Mouse (Mus musculus) cortical plate, adult 2 months (tissue): Measurements from ENCODE around the gene Shisa3. TPM values are rescaled to one million over a fixed set of nuclear protein-coding genes. Genes with fewer than 3 reads are reported as not detected.

ENCODE experiments used
- H3K27ac ChIP-seq: fragments of 200-500 bp; 2 replicates; pipeline ENCODE4 v1.5.1; 2012; ENCODE audit warnings: low read length, control low read depth, inconsistent platforms; ENCODE audit not compliant: insufficient read depth
- H3K4me1 ChIP-seq: fragments of 200-500 bp; 2 replicates; pipeline ENCODE4 v1.6.1; 2011; ENCODE audit warnings: low read length; ENCODE audit not compliant: control insufficient read depth, insufficient read depth
- H3K4me3 ChIP-seq: fragments of 200-500 bp; 2 replicates; pipeline ENCODE4 v1.5.1; 2011; ENCODE audit warnings: mild to moderate bottlenecking, low read length, control low read depth; ENCODE audit not compliant: insufficient read depth
- CTCF ChIP-seq: fragments of 200-500 bp; IDR thresholded peaks from 2 replicates; pipeline ENCODE4 v1.5.1; 2011; ENCODE audit warnings: mild to moderate bottlenecking, control low read depth, low read length; ENCODE audit not compliant: insufficient read depth; ENCODE audit errors: extremely low read depth
- POLR2A ChIP-seq: fragments of 200-500 bp; IDR thresholded peaks from 2 replicates; pipeline ENCODE4 v1.6.1; 2011; ENCODE audit warnings: mild to moderate bottlenecking, low read length, control low read depth; ENCODE audit not compliant: insufficient read depth; ENCODE audit errors: extremely low read depth
- polyA plus RNA-seq: library from polyadenylated mRNA; depleted of rRNA; stranded (reverse); fragments of >200 nt; gene quantifications from 2 replicates; pipeline ENCODE4 v1.2.3, GENCODE M21; 2012; rRNA removed

Gene Shisa3
- 0.85 and 1.0 TPM in 2 replicates for polyA plus RNA-seq

- H3K4me1 ChIP-seq = no peaks in the 10 kb centered on the region
- TF ChIP-seq POLR2A (no peak), CTCF (no peak)
- H3K4me3 ChIP-seq = 0 out of 2 replicates have a peak within 1 kb of the TSS, but pooled peaks have one; percentile 10
- no peak within 1 kb of the TSS for H3K27ac ChIP-seq
These were observed at the start of gene Shisa3 for GRCm38 (mm10) chr5:67607804-67608673. TSS of gene Shisa3 (plus strand) at chr5:67607882.

GRCm38 (mm10) chr5:67558644-67559043 is 49.0 kb upstream of the Shisa3 start:
- Histone ChIP-seq H3K27ac (no peak overlapping the region), H3K4me3 (no peak overlapping the region), H3K4me1 (no peaks in the 10 kb centered on the region)
- TF ChIP-seq POLR2A (no peak), CTCF (no peak)

- no peak overlapping the region for H3K4me3 ChIP-seq
- TF ChIP-seq POLR2A = no peak
- TF ChIP-seq CTCF = no peak
- H3K27ac ChIP-seq = no peak overlapping the region
- H3K4me1 ChIP-seq = no peaks in the 10 kb centered on the region
These were observed 48.6 kb upstream of the Shisa3 start for GRCm38 (mm10) chr5:67559063-67559462.

GRCm38 (mm10) chr5:67572552-67573155 is 35.0 kb upstream of the Shisa3 start:
- no peak for TF ChIP-seq POLR2A
- no peak for TF ChIP-seq CTCF
- Histone ChIP-seq H3K27ac (no peak overlapping the region), H3K4me3 (no peak overlapping the region), H3K4me1 (no peaks in the 10 kb centered on the region)

- Histone ChIP-seq H3K4me3 (no peak overlapping the region), H3K4me1 (no peaks in the 10 kb centered on the region), H3K27ac (no peak overlapping the region)
- no peak for TF ChIP-seq POLR2A
- no peak for TF ChIP-seq CTCF
These were observed 33.6 kb upstream of the Shisa3 start for GRCm38 (mm10) chr5:67574039-67574438.

GRCm38 (mm10) chr5:67575705-67576104 is 32.0 kb upstream of the Shisa3 start:
- Histone ChIP-seq H3K4me3 (no peak overlapping the region), H3K4me1 (no peaks in the 10 kb centered on the region), H3K27ac (no peak overlapping the region)
- TF ChIP-seq POLR2A = no peak
- no peak for TF ChIP-seq CTCF

- Histone ChIP-seq H3K4me3 (no peak overlapping the region), H3K4me1 (no peaks in the 10 kb centered on the region), H3K27ac (no peak overlapping the region)
- TF ChIP-seq POLR2A (no peak), CTCF (no peak)
These were observed 27.7 kb upstream of the Shisa3 start for GRCm38 (mm10) chr5:67579725-67580633.

GRCm38 (mm10) chr5:67595070-67595469 is 12.6 kb upstream of the Shisa3 start:
- no peak overlapping the region for H3K4me3 ChIP-seq
- TF ChIP-seq POLR2A (no peak), CTCF (no peak)
- no peaks in the 10 kb centered on the region for H3K4me1 ChIP-seq

GRCm38 (mm10) chr5:67595629-67596028 is 12.1 kb upstream of the Shisa3 start:
- TF ChIP-seq POLR2A (no peak), CTCF (no peak)
- Histone ChIP-seq H3K4me3 (no peak overlapping the region), H3K4me1 (no peaks in the 10 kb centered on the region), H3K27ac (no peak overlapping the region)

More at GRCm38 (mm10) chr5:67595070-67595469, 12.6 kb upstream of the Shisa3 start:
- H3K27ac ChIP-seq = no peak overlapping the region
